ENCODE assay signal across 10 mouse cellular contexts in the genomic region with DNA sequence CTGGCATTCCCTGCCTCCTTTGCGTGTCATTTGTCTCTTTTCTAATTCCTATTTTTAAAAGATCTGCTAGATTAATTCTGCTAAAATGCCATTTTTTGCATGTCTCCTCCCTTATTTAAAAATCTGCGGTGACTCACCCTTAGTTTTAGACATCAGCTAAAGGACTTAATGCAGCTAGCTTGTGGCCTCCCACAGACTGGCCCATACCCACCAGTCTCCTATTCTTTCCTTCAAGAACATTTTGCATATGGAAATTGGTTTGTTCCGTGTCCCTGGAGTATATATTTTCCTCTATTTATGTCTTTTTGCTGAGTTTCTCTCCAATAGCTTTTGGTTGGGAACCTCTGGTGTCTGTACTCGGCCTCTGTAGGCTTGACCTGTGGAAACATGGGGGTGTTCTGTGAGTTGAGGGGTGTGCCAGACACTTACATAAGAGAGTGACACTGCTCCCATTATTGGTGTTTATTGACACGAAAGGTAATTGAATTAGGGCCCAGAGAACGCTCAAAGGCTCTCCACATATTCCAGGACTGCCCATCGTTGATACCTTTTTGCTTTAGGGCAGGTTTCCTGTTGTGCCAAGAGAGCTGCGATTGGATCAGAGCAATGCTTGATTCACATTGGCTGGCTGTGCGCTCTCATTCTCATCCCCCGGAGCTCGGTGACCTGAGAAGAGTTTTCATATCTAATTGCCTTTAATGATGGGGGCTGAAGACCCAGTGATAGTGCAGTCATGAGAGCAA.
DNase-seq lines count a peak whose midpoint lies in the region; ATAC-seq lines count a peak whose summit lies in the region.
"Had no signal": no experiment of that assay in that cellular context is flagged by ENCODE, and none has a peak within 500 bp of the region (broad histone marks: within the 10 kb centered on the region; RNA-seq: fewer than 3 reads in every experiment).

No protein-coding gene starts in this region.

- WGBS in heart, embryonic 11.5 days (ENCODE audit: insufficient replicate concordance), result 51% methylated on average over 11 of the region's 11 CpGs
- 24% methylated on average over 11 of the region's 11 CpGs for WGBS in forebrain, embryonic 13.5 days
- WGBS in midbrain, embryonic 11.5 days, result 50% methylated on average over 11 of the region's 11 CpGs

- no peaks in the 10 kb centered on the region for H3K27me3 ChIP-seq in heart, embryonic 11.5 days (ENCODE audit: control insufficient read depth, insufficient read depth, low read length)
- no peaks in the 10 kb centered on the region for H3K27me3 ChIP-seq in forebrain, embryonic 13.5 days
- no peaks in the 10 kb centered on the region for H3K27me3 ChIP-seq in midbrain, embryonic 11.5 days (ENCODE audit: control insufficient read depth, insufficient read depth, low read length)

- no peak overlapping the region for H3K27ac ChIP-seq in heart, embryonic 11.5 days (ENCODE audit: low read depth, low read length)
- H3K27ac ChIP-seq in forebrain, embryonic 13.5 days, result no peak overlapping the region
- no peak overlapping the region for H3K27ac ChIP-seq in midbrain, embryonic 11.5 days (ENCODE audit: low read depth, low read length)

- no peak overlapping the region for H3K4me3 ChIP-seq in heart, embryonic 11.5 days (ENCODE audit: low read depth, low read length)
- no peak overlapping the region for H3K4me3 ChIP-seq in forebrain, embryonic 13.5 days
- no peak overlapping the region for H3K4me3 ChIP-seq in midbrain, embryonic 11.5 days (ENCODE audit: low read depth, low read length)

- 0 out of 2 replicates have a peak, but pooled peaks cover 2% of the 10 kb centered on the region for H3K9me3 ChIP-seq in heart, embryonic 11.5 days (replicated peaks; ENCODE audit: control insufficient read depth, low read length)
- H3K9me3 ChIP-seq in forebrain, embryonic 13.5 days (replicated peaks), result no peaks in the 10 kb centered on the region
- no peaks in the 10 kb centered on the region for H3K9me3 ChIP-seq in midbrain, embryonic 11.5 days (ENCODE audit: control insufficient read depth, low read length)

- H3K36me3 ChIP-seq in heart, embryonic 11.5 days (ENCODE audit: control insufficient read depth, insufficient read depth, low read length), result no peaks in the 10 kb centered on the region
- H3K36me3 ChIP-seq in forebrain, embryonic 13.5 days (ENCODE audit: poor library complexity, severe bottlenecking), result no peaks in the 10 kb centered on the region
- no peaks in the 10 kb centered on the region for H3K36me3 ChIP-seq in midbrain, embryonic 11.5 days (ENCODE audit: control insufficient read depth, insufficient read depth, low read length)

- ATAC-seq in heart, embryonic 11.5 days (replicated peaks; ENCODE audit: insufficient number of reproducible peaks, low FRiP score, low TSS enrichment), result no peak
- no peak for ATAC-seq in forebrain, embryonic 13.5 days
- ATAC-seq in midbrain, embryonic 11.5 days (ENCODE audit: low FRiP score), result no peak

- no peak for DNase-seq in heart, adult 8-10 months (ENCODE audit: low spot score)
- peak; percentile 72 for DNase-seq in brain, adult 2 months (ENCODE audit: low read depth, low spot score)
- DNase-seq in midbrain, embryonic 11.5 days (ENCODE audit: low spot score, missing footprints), result peak; percentile 73
- no peak for DNase-seq in urinary bladder, postnatal 4 days (ENCODE audit: low spot score in 2 of 2)
- no peak for DNase-seq in ovary, postnatal 10 days (ENCODE audit: low spot score)
- no peak for DNase-seq in lung, postnatal 4 days
- DNase-seq: right cerebral cortex, postnatal 14 days; thymus, postnatal 4 days had no signal

- H3K4me2 ChIP-seq in heart, embryonic 11.5 days, result peak overlapping the region; percentile 44
- peak overlapping the region; percentile 39 for H3K4me2 ChIP-seq in forebrain, embryonic 13.5 days
- peak overlapping the region; percentile 22; the same call in 1 of the 2 replicates for H3K4me2 ChIP-seq in midbrain, embryonic 11.5 days

- H3K9ac ChIP-seq in heart, embryonic 11.5 days (ENCODE audit: low read depth, low read length), result no peak overlapping the region
- H3K9ac ChIP-seq in forebrain, embryonic 13.5 days, result no peak overlapping the region
- H3K9ac ChIP-seq in midbrain, embryonic 11.5 days (ENCODE audit: low read length), result no peak overlapping the region

- peaks cover 21% of the 10 kb centered on the region for H3K4me1 ChIP-seq in heart, embryonic 11.5 days (ENCODE audit: control insufficient read depth, insufficient read depth, low read length)
- peaks cover 49% of the 10 kb centered on the region for H3K4me1 ChIP-seq in forebrain, embryonic 13.5 days
- peaks cover 34% of the 10 kb centered on the region for H3K4me1 ChIP-seq in midbrain, embryonic 11.5 days (ENCODE audit: control insufficient read depth, insufficient read depth, low read length)

Comparison
In these comparisons a context has a peak if more than half of its experiments do, and no peak if none do; other contexts are left out.
1. DNase-seq: peak in brain, adult 2 months (single experiment) and midbrain, embryonic 11.5 days (single experiment); none in heart, adult 8-10 months (single experiment), urinary bladder, postnatal 4 days (0 of 2), ovary, postnatal 10 days (single experiment) and lung, postnatal 4 days (0 of 2).
2. Peak in every context shown above with its lines, with median percentiles within 50 percentile points of each other: H3K4me2 ChIP-seq.